Mouse (Mus musculus) spleen, adult 2 months (tissue): ENCODE results near the gene Ston2.

Source experiments
- CTCF ChIP-seq: fragments of 200-500 bp; IDR thresholded peaks from 2 replicates; pipeline ENCODE4 v1.5.1; 2011; ENCODE audit warnings: mild to moderate bottlenecking, inconsistent platforms; ENCODE audit not compliant: insufficient read depth, insufficient read length, insufficient replicate concordance; ENCODE audit errors: extremely low read depth
- POLR2A ChIP-seq: fragments of 200-500 bp; IDR thresholded peaks from 2 replicates; pipeline ENCODE4 v1.6.1; 2011; ENCODE audit warnings: low read depth, low read length, inconsistent platforms

- TF ChIP-seq CTCF, result no peak
- TF ChIP-seq POLR2A, result no peak
Observed at GRCm38 (mm10) chr12:91588670-91589541, 199.3 kb downstream of the Ston2 start.
